Mouse (Mus musculus) stomach, postnatal 0 days (tissue): ENCODE measurements at regions not wholly inside any gene's neighbourhood (a gene's known extent, or its start where the extent isn't known, plus 50 kb on each side); places are given as distances from the start of the nearest gene placed in this dataset.

Experiments
- CTCF ChIP-seq: IDR thresholded peaks from 2 replicates; pipeline ENCODE4 v1.5.1; 2016; ENCODE audit warnings: antibody characterized with exemption, low read depth, mild to moderate bottlenecking, moderate library complexity
- EP300 ChIP-seq: optimal IDR thresholded peaks from 2 replicates; pipeline ENCODE3; 2016; ENCODE audit warnings: antibody characterized with exemption

GRCm38 (mm10) chr1:193992226-193992625 is 622.1 kb upstream of the Camk1g start:
- TF ChIP-seq EP300 (no peak), CTCF (no peak)
